Mouse (Mus musculus): ENCODE data around the gene Casq2.

- TF ChIP-seq CTCF (IDR thresholded peaks at IDR 0.05; ENCODE audit: low read depth): no peak
- no peak for TF ChIP-seq EP300 (IDR thresholded peaks at IDR 0.05; ENCODE audit: low read depth)
Measured at GRCm38 (mm10) chr3:102103811-102104565, 17.8 kb downstream of the Casq2 start.

Data from liver, embryonic 14.5 days (tissue).